Mouse (Mus musculus) kidney, postnatal 0 days (tissue): ENCODE data around the gene Dagla. TPM values are rescaled to one million over a fixed set of nuclear protein-coding genes. Genes with fewer than 3 reads are reported as not detected.

Experiments
- ATAC-seq: fragments of 200-750 bp; cut with Nextera tagmentation; replicated peaks from 2 replicates; pipeline ENCODE4 v1.8.0; 2017; ENCODE audit warnings: low read depth, moderate number of reproducible peaks, moderate TSS enrichment, moderate library complexity; ENCODE audit not compliant: low FRiP score
- DNase-seq: peaks from one replicate; pipeline ENCODE4 v3.0.0-alpha.2; 2016; ENCODE audit warnings: low spot score
- H3K27ac ChIP-seq: fragments of 300-500 bp; sonication (generic); 2 replicates; pipeline ENCODE4 v1.5.1; 2014; ENCODE audit warnings: mild to moderate bottlenecking
- H3K27me3 ChIP-seq: fragments of 300-500 bp; sonication (generic); 2 replicates; pipeline ENCODE4 v1.6.1; 2014; ENCODE audit warnings: low read length, mixed read lengths; ENCODE audit not compliant: insufficient read depth
- H3K36me3 ChIP-seq: fragments of 300-500 bp; sonication (generic); 2 replicates; pipeline ENCODE4 v1.6.1; 2014; ENCODE audit warnings: low read length, mixed read lengths; ENCODE audit not compliant: insufficient read depth
- H3K4me1 ChIP-seq: fragments of 300-500 bp; sonication (generic); replicated peaks from 2 replicates; pipeline ENCODE4 v1.6.1; 2014; ENCODE audit warnings: antibody characterized with exemption, low read length, mixed read lengths; ENCODE audit not compliant: insufficient read depth
- H3K4me2 ChIP-seq: fragments of 300-500 bp; sonication (generic); 2 replicates; pipeline ENCODE4 v1.6.1; 2014; ENCODE audit warnings: mild to moderate bottlenecking, low read length, moderate library complexity, mixed read lengths
- H3K4me3 ChIP-seq: fragments of 300-500 bp; sonication (generic); replicated peaks from 2 replicates; pipeline ENCODE4 v1.5.1; 2014; ENCODE audit warnings: low read depth, low read length
- H3K9ac ChIP-seq: fragments of 300-500 bp; sonication (generic); 2 replicates; pipeline ENCODE4 v1.6.1; 2014; ENCODE audit warnings: low read depth, low read length
- H3K9me3 ChIP-seq: fragments of 300-500 bp; sonication (generic); replicated peaks from 2 replicates; pipeline ENCODE4 v1.6.1; 2016; ENCODE audit warnings: low read length, inconsistent platforms, mixed read lengths
- CTCF ChIP-seq: IDR thresholded peaks from 2 replicates; pipeline ENCODE4 v1.5.1; 2016; ENCODE audit warnings: antibody characterized with exemption, low read depth, mild to moderate bottlenecking, moderate library complexity
- WGBS: fragments of 180-500 bp; shearing (Covaris S2); extraction: QIAGEN DNeasy Blood & Tissue Kit; methylation state at CpG from one replicate; pipeline ENCODE4 v1.1.7; 2014; 5-methylcytosine and 5-hydroxymethylcytosine counted together
- polyA plus RNA-seq: library from polyadenylated mRNA; unstranded; fragments of >200 nt; fragmentation: Nextera tagmentation; extraction: Ambion mirVana; gene quantifications from 2 replicates; pipeline ENCODE4 v1.2.1, GENCODE M21; 2015

The Dagla gene
- polyA plus RNA-seq, 1 experiment from 2014 or later: 2.2 TPM

- peak; percentile 40; the same call in 1 of the 2 replicates for ATAC-seq
- Histone ChIP-seq H3K36me3 (no peaks in the 10 kb centered on the region), H3K9ac (no peak overlapping the region), H3K9me3 (no peaks in the 10 kb centered on the region), H3K27ac (no peak overlapping the region), H3K4me1 (peaks cover 9% of the 10 kb centered on the region), H3K27me3 (no peaks in the 10 kb centered on the region), H3K4me3 (no peak overlapping the region), H3K4me2 (no peak overlapping the region)
- WGBS: 18% methylated on average over 4 of the region's 4 CpGs
- DNase-seq: peak; percentile 88
- no peak for TF ChIP-seq CTCF
Measured at GRCm38 (mm10) chr19:10316956-10317355, 12.3 kb upstream of the Dagla start.

DNA sequence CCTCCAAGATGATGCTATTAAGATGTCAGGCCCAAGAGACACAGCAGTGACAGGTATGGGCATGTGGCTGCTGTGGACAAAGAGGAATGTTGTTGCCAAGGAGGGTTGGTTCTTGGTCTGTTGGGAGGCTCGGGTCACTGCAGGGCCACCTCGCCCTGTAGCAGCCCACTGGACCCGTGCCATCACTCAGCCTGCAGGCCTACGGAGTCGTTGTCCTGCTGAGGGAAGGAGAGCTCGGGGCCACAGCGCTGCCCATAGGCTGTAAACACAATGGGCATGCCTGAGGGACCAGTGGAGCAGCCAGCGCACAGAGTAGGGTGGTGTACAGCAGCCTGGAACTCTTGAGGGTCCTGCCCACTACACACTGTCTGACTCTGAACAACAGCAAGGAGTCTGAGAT lies 7.4 kb upstream of the Dagla start:
- no peaks in the 10 kb centered on the region for H3K27me3 ChIP-seq
- no peak for TF ChIP-seq CTCF
- DNase-seq (no peak), ATAC-seq (no peak)
- no peak overlapping the region for H3K27ac ChIP-seq
- H3K4me2 ChIP-seq: no peak overlapping the region
- H3K4me1 ChIP-seq: no peaks in the 10 kb centered on the region
- H3K4me3 ChIP-seq: no peak overlapping the region
- H3K9me3 ChIP-seq: no peaks in the 10 kb centered on the region
- WGBS: 50% methylated on average over 8 of the region's 8 CpGs
- H3K9ac ChIP-seq: no peak overlapping the region
- H3K36me3 ChIP-seq: no peaks in the 10 kb centered on the region

DNA sequence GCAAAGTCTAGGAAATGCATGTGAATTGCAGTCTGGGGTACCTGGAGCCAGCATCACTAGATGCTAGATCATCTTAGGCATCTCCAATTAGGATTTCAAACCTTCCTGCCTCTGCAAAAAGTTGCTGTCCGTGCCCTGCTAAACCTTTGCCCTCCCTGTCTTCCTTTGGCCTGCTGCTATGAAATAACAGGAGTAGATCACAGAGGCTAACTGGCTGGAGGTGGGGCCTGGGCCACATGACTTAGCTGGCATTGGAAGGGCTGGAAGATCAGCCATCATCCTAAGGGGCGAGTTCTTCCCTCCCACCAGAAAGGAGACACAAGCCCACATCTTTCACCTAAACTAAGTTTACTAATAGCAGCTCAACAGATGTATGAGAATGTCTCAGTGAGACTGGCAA lies 4.3 kb upstream of the Dagla start:
- no peak for TF ChIP-seq CTCF
- DNase-seq: no peak
- no peaks in the 10 kb centered on the region for H3K36me3 ChIP-seq
- H3K4me1 ChIP-seq: peaks cover 13% of the 10 kb centered on the region; the same call in 1 of the 2 replicates
- H3K9me3 ChIP-seq: no peaks in the 10 kb centered on the region
- WGBS: 42% methylated on average over 2 of the region's 2 CpGs
- no peak overlapping the region for H3K4me3 ChIP-seq
- ATAC-seq: no peak
- H3K27ac ChIP-seq: no peak overlapping the region
- no peak overlapping the region for H3K9ac ChIP-seq
- no peaks in the 10 kb centered on the region for H3K27me3 ChIP-seq
- H3K4me2 ChIP-seq: no peak overlapping the region

GRCm38 (mm10) chr19:10307941-10308340 lies 3.3 kb upstream of the Dagla start:
- no peak overlapping the region for H3K27ac ChIP-seq
- H3K27me3 ChIP-seq: no peaks in the 10 kb centered on the region
- H3K9me3 ChIP-seq: no peaks in the 10 kb centered on the region
- no peak for TF ChIP-seq CTCF
- ATAC-seq (no peak), DNase-seq (no peak)
- no peak overlapping the region for H3K4me3 ChIP-seq
- H3K4me2 ChIP-seq: no peak overlapping the region
- 35% methylated on average over 6 of the region's 6 CpGs for whole genome bisulfite sequencing
- H3K36me3 ChIP-seq: no peaks in the 10 kb centered on the region
- H3K4me1 ChIP-seq: peaks cover 15% of the 10 kb centered on the region; the same call in 1 of the 2 replicates
- no peak overlapping the region for H3K9ac ChIP-seq

DNA sequence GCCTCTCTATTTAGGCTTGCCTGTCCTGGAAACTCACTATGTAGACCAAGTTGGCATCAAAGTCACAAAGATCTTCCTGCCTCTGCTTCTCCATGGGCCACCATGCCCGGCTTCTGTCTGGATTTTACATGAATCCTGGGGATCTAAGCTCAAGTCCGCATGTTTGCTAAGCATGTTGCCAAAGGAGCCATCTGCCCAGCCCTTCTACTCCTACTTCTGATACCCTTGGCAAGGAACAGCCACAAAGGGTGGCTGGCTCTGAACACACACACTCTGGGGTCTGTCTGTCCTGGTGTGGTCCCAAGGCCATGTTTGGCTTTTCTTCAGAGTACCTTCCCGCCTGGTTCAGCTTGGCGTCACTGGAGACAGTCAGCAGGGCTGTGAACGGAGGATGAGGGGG lies 2.7 kb upstream of the Dagla start:
- DNase-seq: no peak
- H3K27me3 ChIP-seq: no peaks in the 10 kb centered on the region
- WGBS: 82% methylated on average over 5 of the region's 5 CpGs

DNA sequence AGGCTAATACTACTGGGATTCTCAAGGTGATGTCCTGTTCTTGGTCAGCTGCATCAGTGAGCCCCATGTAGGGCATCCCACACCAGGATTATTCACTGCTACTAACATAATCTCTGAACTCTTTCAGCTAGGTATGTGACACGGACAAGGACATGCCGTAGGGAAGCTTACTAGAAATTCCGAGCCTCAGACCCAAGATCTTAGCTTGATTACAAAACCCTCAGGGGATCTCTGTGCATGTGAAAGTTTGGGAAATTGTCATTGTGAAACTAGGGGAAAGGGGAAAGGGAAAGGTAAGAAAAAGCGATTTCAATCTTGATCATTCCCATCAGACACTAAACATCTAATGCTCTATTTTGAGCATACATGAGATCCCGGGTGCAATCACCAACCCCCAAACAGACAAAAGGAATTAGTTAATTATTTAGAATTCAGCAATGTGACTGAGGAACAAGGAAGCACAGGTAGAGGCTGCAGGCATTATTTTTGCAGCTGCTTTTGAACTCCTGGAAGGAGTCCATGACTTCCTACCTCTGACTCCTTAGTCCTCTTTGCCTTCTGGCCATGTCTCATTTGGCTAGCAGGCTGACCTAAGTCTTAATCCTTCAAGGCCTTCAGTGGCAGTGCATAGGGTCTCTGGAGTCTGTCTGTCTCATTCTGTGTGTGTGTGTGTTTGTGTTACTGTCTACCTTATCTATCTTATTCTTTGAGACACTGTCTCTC lies 2.0 kb upstream of the Dagla start:
- Histone ChIP-seq H3K27me3 (no peaks in the 10 kb centered on the region), H3K4me2 (no peak overlapping the region), H3K9me3 (no peaks in the 10 kb centered on the region), H3K27ac (no peak overlapping the region), H3K4me3 (no peak overlapping the region), H3K9ac (no peak overlapping the region), H3K36me3 (no peaks in the 10 kb centered on the region), H3K4me1 (peaks cover 15% of the 10 kb centered on the region; the same call in 1 of the 2 replicates)
- TF ChIP-seq CTCF: no peak
- ATAC-seq (no peak), DNase-seq (no peak)
- 79% methylated on average over 5 of the region's 5 CpGs for WGBS

More for the DNA sequence above, 2.7 kb upstream of the Dagla start:
- TF ChIP-seq CTCF: no peak
- H3K36me3 ChIP-seq: no peaks in the 10 kb centered on the region
- ATAC-seq: no peak
- peaks cover 15% of the 10 kb centered on the region; the same call in 1 of the 2 replicates for H3K4me1 ChIP-seq
- no peak overlapping the region for H3K27ac ChIP-seq
- no peaks in the 10 kb centered on the region for H3K9me3 ChIP-seq
- H3K4me2 ChIP-seq: no peak overlapping the region
- no peak overlapping the region for H3K4me3 ChIP-seq
- H3K9ac ChIP-seq: no peak overlapping the region
